Mouse (Mus musculus): ENCODE measurements around the gene Myef2. TPM values are rescaled to one million over a fixed set of nuclear protein-coding genes. Genes with fewer than 3 reads are reported as not detected.

Gene Myef2
- polyA plus RNA-seq, 1 experiment from 2014 or later: 108 TPM

- Histone ChIP-seq H3K4me2 (no peak overlapping the region), H3K9me3 (replicated peaks) (no peaks in the 10 kb centered on the region)
- WGBS: 63% methylated on average over 4 of the region's 4 CpGs
These were observed 60.5 kb downstream of the Myef2 start for GRCm38 (mm10) chr2:125062944-125063343.

GRCm38 (mm10) chr2:125061451-125061850, 62.0 kb downstream of the Myef2 start:
- H3K9ac ChIP-seq: no peak overlapping the region
- no peaks in the 10 kb centered on the region for H3K27me3 ChIP-seq
- no peak for ATAC-seq (replicated peaks; ENCODE audit: low FRiP score)
- no peaks in the 10 kb centered on the region for H3K4me1 ChIP-seq
- 86% methylated on average over 7 of the region's 7 CpGs for WGBS
- no peak overlapping the region for H3K4me3 ChIP-seq (replicated peaks)
- H3K9me3 ChIP-seq (replicated peaks): no peaks in the 10 kb centered on the region
- no peak overlapping the region for H3K27ac ChIP-seq
- H3K36me3 ChIP-seq: no peaks in the 10 kb centered on the region
- no peak overlapping the region for H3K4me2 ChIP-seq

More at GRCm38 (mm10) chr2:125062944-125063343, 60.5 kb downstream of the Myef2 start:
- no peaks in the 10 kb centered on the region for H3K36me3 ChIP-seq
- no peak for ATAC-seq (replicated peaks; ENCODE audit: low FRiP score)
- H3K27me3 ChIP-seq: no peaks in the 10 kb centered on the region
- H3K9ac ChIP-seq: no peak overlapping the region
- H3K27ac ChIP-seq: no peak overlapping the region
- no peak overlapping the region for H3K4me3 ChIP-seq (replicated peaks)
- 0 out of 2 replicates have a peak, but pooled peaks cover 2% of the 10 kb centered on the region for H3K4me1 ChIP-seq

- no peaks in the 10 kb centered on the region for H3K36me3 ChIP-seq
- no peaks in the 10 kb centered on the region for H3K9me3 ChIP-seq (replicated peaks)
- H3K27ac ChIP-seq: no peak overlapping the region
- no peak overlapping the region for H3K4me3 ChIP-seq (replicated peaks)
- no peak overlapping the region for H3K9ac ChIP-seq
- WGBS: 34% methylated on average over 7 of the region's 7 CpGs
- no peak overlapping the region for H3K4me2 ChIP-seq
- no peak for ATAC-seq (replicated peaks; ENCODE audit: low FRiP score)
- H3K27me3 ChIP-seq: no peaks in the 10 kb centered on the region
- no peaks in the 10 kb centered on the region for H3K4me1 ChIP-seq
These were observed 66.1 kb downstream of the Myef2 start for GRCm38 (mm10) chr2:125057250-125057815.

GRCm38 (mm10) chr2:125055316-125055903, 68.1 kb downstream of the Myef2 start:
- ATAC-seq (replicated peaks; ENCODE audit: low FRiP score): no peak
- H3K27me3 ChIP-seq: no peaks in the 10 kb centered on the region
- H3K4me2 ChIP-seq: no peak overlapping the region
- WGBS: 83% methylated on average over 7 of the region's 7 CpGs
- H3K4me3 ChIP-seq (replicated peaks): no peak overlapping the region
- no peak overlapping the region for H3K27ac ChIP-seq
- no peaks in the 10 kb centered on the region for H3K4me1 ChIP-seq
- H3K9me3 ChIP-seq (replicated peaks): no peaks in the 10 kb centered on the region
- H3K9ac ChIP-seq: no peak overlapping the region
- H3K36me3 ChIP-seq: no peaks in the 10 kb centered on the region

Other genes with a start within 250 kb of the Myef2 start
- gene Slc24a5, start 55.5 kb downstream of the Myef2 start, polyA plus RNA-seq (2015; fragmentation: Nextera tagmentation; extraction: Ambion mirVana): 2.2 and 2.5 TPM in 2 replicates
- not detected in 2 replicates for gene Ctxn2, start 13.0 kb upstream of the Myef2 start, polyA plus RNA-seq (2015; fragmentation: Nextera tagmentation; extraction: Ambion mirVana)
- 38.0 and 41.3 TPM in 2 replicates for gene Slc12a1, start 28.8 kb upstream of the Myef2 start, polyA plus RNA-seq (2015; fragmentation: Nextera tagmentation; extraction: Ambion mirVana)
- gene Dut, start 123.5 kb upstream of the Myef2 start, polyA plus RNA-seq (2015; fragmentation: Nextera tagmentation; extraction: Ambion mirVana): 176 and 183 TPM in 2 replicates

Data from kidney, embryonic 15.5 days (tissue).